In the genomic region with DNA sequence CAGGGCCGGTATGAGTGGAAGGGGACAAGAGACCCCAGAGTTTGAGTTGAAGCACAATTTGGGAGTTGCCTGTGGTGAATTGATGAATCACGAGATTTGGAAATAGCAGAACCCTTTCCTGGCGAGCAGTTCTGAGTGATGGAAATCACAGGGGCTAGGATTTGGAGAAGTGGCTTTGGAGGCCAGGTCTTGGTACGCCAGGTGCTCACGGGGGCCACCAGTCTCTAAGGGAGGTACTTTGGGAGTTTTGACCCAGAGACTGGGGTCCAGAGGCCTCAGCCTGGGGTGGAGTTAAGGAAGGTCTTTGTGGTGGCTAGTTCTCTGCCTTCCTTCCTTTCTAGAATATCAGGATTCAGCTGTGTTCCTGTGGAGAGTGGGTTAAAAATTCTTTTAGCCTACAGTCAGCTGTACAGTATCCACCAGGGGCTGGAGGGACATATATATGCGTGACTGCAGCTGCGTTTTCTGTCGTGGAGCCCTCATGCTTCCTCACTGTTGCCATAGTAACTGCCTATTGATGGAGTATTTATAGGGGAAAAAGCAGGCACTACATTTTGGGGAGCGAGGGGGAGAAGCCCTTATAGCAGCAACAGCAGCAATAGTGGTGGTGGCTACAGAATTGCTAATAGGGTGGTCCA, we compare ENCODE assay signal across 7 mouse cellular contexts. TPM values are rescaled to one million over a fixed set of nuclear protein-coding genes. Genes with fewer than 3 reads are reported as not detected.
DNase-seq lines count a peak whose midpoint lies in the region; ATAC-seq and TF ChIP-seq lines count a peak whose summit lies in the region.

No protein-coding gene starts in this region.

- peak overlapping the region; percentile 61 for H3K4me3 ChIP-seq in lung, adult 2 months (replicated peaks; ENCODE audit: extremely low read depth, low read depth, low read length)
- peak overlapping the region; percentile 51 for H3K4me3 ChIP-seq in forebrain, embryonic 12.5 days (replicated peaks)
- peak overlapping the region; percentile 40 for H3K4me3 ChIP-seq in intestine, postnatal 0 days (ENCODE audit: low read depth, low read length)
- H3K4me3 ChIP-seq in neural tube, embryonic 15.5 days (replicated peaks), result peak overlapping the region; percentile 53

- H3K4me1 ChIP-seq in lung, adult 2 months (ENCODE audit: control insufficient read depth, insufficient read depth, low read length), result no peaks in the 10 kb centered on the region; the same call in 1 of the 2 replicates
- H3K4me1 ChIP-seq in forebrain, embryonic 12.5 days, result peaks cover 8% of the 10 kb centered on the region
- H3K4me1 ChIP-seq in intestine, postnatal 0 days (replicated peaks; ENCODE audit: control insufficient read depth, insufficient read depth, low read length), result no peaks in the 10 kb centered on the region
- H3K4me1 ChIP-seq in neural tube, embryonic 15.5 days, result no peaks in the 10 kb centered on the region

- H3K9me3 ChIP-seq in forebrain, embryonic 12.5 days, result no peaks in the 10 kb centered on the region
- no peaks in the 10 kb centered on the region for H3K9me3 ChIP-seq in intestine, postnatal 0 days (ENCODE audit: control insufficient read depth)
- H3K9me3 ChIP-seq in neural tube, embryonic 15.5 days (replicated peaks), result no peaks in the 10 kb centered on the region

- TF ChIP-seq POLR2A in lung, adult 2 months (IDR thresholded peaks at IDR 0.05; ENCODE audit: borderline replicate concordance, extremely low read depth, low read depth, low read length), result no peak

- 46% methylated on average over 9 of the region's 9 CpGs for WGBS in lung, adult 2 months
- WGBS in forebrain, embryonic 12.5 days, result 29% methylated on average over 9 of the region's 9 CpGs
- 49% methylated on average over 9 of the region's 9 CpGs for WGBS in intestine, postnatal 0 days
- WGBS in neural tube, embryonic 15.5 days, result 28% methylated on average over 9 of the region's 9 CpGs

- H3K27ac ChIP-seq in forebrain, embryonic 12.5 days, result no peak overlapping the region
- H3K27ac ChIP-seq in intestine, postnatal 0 days (ENCODE audit: low read depth, low read length), result no peak overlapping the region
- peak overlapping the region; percentile 70 for H3K27ac ChIP-seq in neural tube, embryonic 15.5 days (replicated peaks)

- DNase-seq in lung, adult 2 months, result no peak
- no peak for DNase-seq in lung, adult 18-20 months
- DNase-seq in cerebellum, adult 8-10 months, result no peak

- ATAC-seq in forebrain, embryonic 12.5 days (ENCODE audit: low FRiP score), result peak; percentile 15; the same call in 1 of the 2 replicates
- no peak for ATAC-seq in intestine, postnatal 0 days
- peak; percentile 65; the same call in 1 of the 2 replicates for ATAC-seq in neural tube, embryonic 15.5 days (ENCODE audit: low FRiP score)
- ATAC-seq in monocyte, adult 5-6 weeks (replicated peaks; ENCODE audit: insufficient number of reproducible peaks, low FRiP score, low TSS enrichment, poor library complexity, severe bottlenecking), result no peak

- H3K9ac ChIP-seq in forebrain, embryonic 12.5 days, result peak overlapping the region; percentile 63
- H3K9ac ChIP-seq in intestine, postnatal 0 days (ENCODE audit: low read depth, low read length), result peak overlapping the region; percentile 11; the same call in 1 of the 2 replicates
- peak overlapping the region; percentile 62 for H3K9ac ChIP-seq in neural tube, embryonic 15.5 days (replicated peaks)

- H3K27me3 ChIP-seq in forebrain, embryonic 12.5 days, result peaks cover 16% of the 10 kb centered on the region; the same call in 1 of the 2 replicates
- H3K27me3 ChIP-seq in intestine, postnatal 0 days (replicated peaks; ENCODE audit: control insufficient read depth, insufficient read depth, low read length), result no peaks in the 10 kb centered on the region
- H3K27me3 ChIP-seq in neural tube, embryonic 15.5 days (replicated peaks), result no peaks in the 10 kb centered on the region

- H3K36me3 ChIP-seq in forebrain, embryonic 12.5 days (replicated peaks), result no peaks in the 10 kb centered on the region
- no peaks in the 10 kb centered on the region for H3K36me3 ChIP-seq in intestine, postnatal 0 days (ENCODE audit: control insufficient read depth, insufficient read depth)
- H3K36me3 ChIP-seq in neural tube, embryonic 15.5 days, result no peaks in the 10 kb centered on the region

- peak overlapping the region; percentile 67 for H3K4me2 ChIP-seq in forebrain, embryonic 12.5 days
- peak overlapping the region; percentile 63 for H3K4me2 ChIP-seq in intestine, postnatal 0 days (replicated peaks; ENCODE audit: low read depth)
- peak overlapping the region; percentile 73 for H3K4me2 ChIP-seq in neural tube, embryonic 15.5 days

- TF ChIP-seq CTCF in lung, adult 2 months (IDR thresholded peaks at IDR 0.05; ENCODE audit: insufficient read depth, low read length), result no peak
- no peak for TF ChIP-seq CTCF in intestine, postnatal 0 days (IDR thresholded peaks at IDR 0.05; ENCODE audit: low read depth)

RNA-seq across cellular contexts. Expression of a gene that starts 1.0 kb away (rescaled TPM):
- polyA plus RNA-seq in lung, adult 2 months (2012; rRNA removed), result 21.3 and 29.2 TPM in 2 replicates
- 10.9 and 11.8 TPM in 2 replicates for polyA plus RNA-seq in forebrain, embryonic 12.5 days (2016; fragmentation: Nextera tagmentation; extraction: Ambion mirVana)
- polyA plus RNA-seq in intestine, postnatal 0 days (2015; fragmentation: Nextera tagmentation; extraction: Ambion mirVana), result 2.0 and 2.1 TPM in 2 replicates
- polyA plus RNA-seq in neural tube, embryonic 15.5 days (2015; fragmentation: Nextera tagmentation; extraction: Ambion mirVana), result 11.7 and 11.8 TPM in 2 replicates
- total RNA-seq in monocyte, adult 5-6 weeks (2017), result not detected in 3 replicates

RNA-seq across cellular contexts. Expression of a gene that starts 9.4 kb away (rescaled TPM):
- polyA plus RNA-seq in lung, adult 2 months (2012; rRNA removed), result not detected in 2 replicates
- polyA plus RNA-seq in forebrain, embryonic 12.5 days (2016; fragmentation: Nextera tagmentation; extraction: Ambion mirVana), result not detected in 2 replicates
- polyA plus RNA-seq in intestine, postnatal 0 days (2015; fragmentation: Nextera tagmentation; extraction: Ambion mirVana), result not detected in 2 replicates
- 0.23 TPM in 1 of 2 replicates, not detected in the other for polyA plus RNA-seq in neural tube, embryonic 15.5 days (2015; fragmentation: Nextera tagmentation; extraction: Ambion mirVana)
- not detected in 3 replicates for total RNA-seq in monocyte, adult 5-6 weeks (2017)

RNA-seq across cellular contexts. Expression of a gene that starts 28.3 kb away (rescaled TPM):
- polyA plus RNA-seq in lung, adult 2 months (2012; rRNA removed), result 0.53 and 0.87 TPM in 2 replicates
- polyA plus RNA-seq in forebrain, embryonic 12.5 days (2016; fragmentation: Nextera tagmentation; extraction: Ambion mirVana), result 0.11 and 0.47 TPM in 2 replicates
- polyA plus RNA-seq in intestine, postnatal 0 days (2015; fragmentation: Nextera tagmentation; extraction: Ambion mirVana), result not detected in 2 replicates
- polyA plus RNA-seq in neural tube, embryonic 15.5 days (2015; fragmentation: Nextera tagmentation; extraction: Ambion mirVana), result 0.22 and 0.27 TPM in 2 replicates
- total RNA-seq in monocyte, adult 5-6 weeks (2017), result not detected in 3 replicates

RNA-seq across cellular contexts. Expression of a gene that starts 42.6 kb away (rescaled TPM):
- polyA plus RNA-seq in lung, adult 2 months (2012; rRNA removed), result 0.14 and 0.19 TPM in 2 replicates
- 0.17 and 0.29 TPM in 2 replicates for polyA plus RNA-seq in forebrain, embryonic 12.5 days (2016; fragmentation: Nextera tagmentation; extraction: Ambion mirVana)
- polyA plus RNA-seq in intestine, postnatal 0 days (2015; fragmentation: Nextera tagmentation; extraction: Ambion mirVana), result not detected in 2 replicates
- polyA plus RNA-seq in neural tube, embryonic 15.5 days (2015; fragmentation: Nextera tagmentation; extraction: Ambion mirVana), result 0.18 and 0.27 TPM in 2 replicates
- not detected in 3 replicates for total RNA-seq in monocyte, adult 5-6 weeks (2017)

Comparison
In these comparisons a context has a peak if more than half of its experiments do, and no peak if none do; other contexts are left out.
1. ATAC-seq: peak in forebrain, embryonic 12.5 days (single experiment) and neural tube, embryonic 15.5 days (single experiment); none in intestine, postnatal 0 days (single experiment) and monocyte, adult 5-6 weeks (single experiment).
2. H3K9ac ChIP-seq: peak in every context shown above with its lines; median percentile 63 in forebrain, embryonic 12.5 days; 62 in neural tube, embryonic 15.5 days; 11 in intestine, postnatal 0 days.
3. Peak in every context shown above with its lines, with median percentiles within 50 percentile points of each other: H3K4me3 ChIP-seq and H3K4me2 ChIP-seq.